ENCODE assay signal across 19 mouse cellular contexts in the genomic region with DNA sequence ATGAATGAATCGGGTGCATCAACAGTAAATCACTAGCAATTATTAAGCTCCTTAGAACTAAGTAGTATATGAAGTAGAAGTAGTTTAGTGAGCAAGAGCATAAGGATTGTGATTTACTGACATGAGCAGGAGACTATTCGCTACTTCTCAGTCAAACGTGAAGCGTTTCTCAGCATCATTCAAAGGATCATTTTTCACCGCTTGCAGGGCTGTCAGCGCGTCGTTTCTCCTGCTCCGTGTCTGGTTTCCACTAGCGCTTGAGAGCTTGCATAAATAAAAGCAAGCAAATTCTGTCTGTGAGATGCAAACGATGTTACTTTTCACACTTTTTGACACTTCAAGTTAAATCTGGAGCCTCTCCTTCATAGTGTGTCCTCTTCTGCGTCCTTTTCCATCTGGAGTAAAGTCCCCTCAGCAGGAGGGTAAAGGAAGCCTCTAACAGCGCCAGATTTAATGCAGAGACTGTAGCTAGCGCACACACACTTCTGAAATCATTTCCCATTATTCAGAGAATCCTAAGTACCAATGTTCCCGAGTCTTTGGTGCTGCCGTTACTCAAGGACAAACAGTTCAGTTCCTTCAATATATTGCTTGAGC. TPM values are rescaled to one million over a fixed set of nuclear protein-coding genes. Genes with fewer than 3 reads are reported as not detected.
DNase-seq lines count a peak whose midpoint lies in the region; ATAC-seq and TF ChIP-seq lines count a peak whose summit lies in the region.
"Had no signal": no experiment of that assay in that cellular context is flagged by ENCODE, and none has a peak within 500 bp of the region (broad histone marks: within the 10 kb centered on the region; RNA-seq: fewer than 3 reads in every experiment).

No protein-coding gene starts in this region.

- H3K4me3 ChIP-seq in hindbrain, embryonic 15.5 days, result no peak overlapping the region
- H3K4me3 ChIP-seq in hindbrain, embryonic 10.5 days, result no peak overlapping the region
- peak overlapping the region; percentile 11 for H3K4me3 ChIP-seq in limb, embryonic 14.5 days (replicated peaks; ENCODE audit: low read length)
- H3K4me3 ChIP-seq: megakaryocyte, embryonic 14.5 days had no signal

- no peaks in the 10 kb centered on the region for H3K27me3 ChIP-seq in hindbrain, embryonic 15.5 days
- H3K27me3 ChIP-seq in hindbrain, embryonic 10.5 days (ENCODE audit: insufficient read depth, poor library complexity, severe bottlenecking), result no peaks in the 10 kb centered on the region
- H3K27me3 ChIP-seq in limb, embryonic 14.5 days (ENCODE audit: control insufficient read depth, insufficient read depth, low read length), result no peaks in the 10 kb centered on the region
- H3K27me3 ChIP-seq: megakaryocyte, embryonic 14.5 days had no signal

- peaks cover 6% of the 10 kb centered on the region for H3K4me1 ChIP-seq in hindbrain, embryonic 15.5 days (replicated peaks)
- H3K4me1 ChIP-seq in hindbrain, embryonic 10.5 days (replicated peaks), result peaks cover 6% of the 10 kb centered on the region
- H3K4me1 ChIP-seq in limb, embryonic 14.5 days (ENCODE audit: control insufficient read depth, insufficient read depth, low read length), result peaks cover 13% of the 10 kb centered on the region
- H3K4me1 ChIP-seq: megakaryocyte, embryonic 14.5 days had no signal

- no peaks in the 10 kb centered on the region for H3K9me3 ChIP-seq in hindbrain, embryonic 15.5 days
- H3K9me3 ChIP-seq in hindbrain, embryonic 10.5 days, result no peaks in the 10 kb centered on the region
- no peaks in the 10 kb centered on the region for H3K9me3 ChIP-seq in limb, embryonic 14.5 days (ENCODE audit: control insufficient read depth, low read length)
- H3K9me3 ChIP-seq: megakaryocyte, embryonic 14.5 days had no signal

- no peak for ATAC-seq in hindbrain, embryonic 15.5 days (ENCODE audit: low FRiP score, low read depth)
- ATAC-seq in limb, embryonic 14.5 days (ENCODE audit: low FRiP score, low read depth), result no peak
- ATAC-seq: CD4-positive, CD25-positive, alpha-beta regulatory T cell, adult 4 months; intestine, embryonic 16.5 days had no signal

- peak overlapping the region; percentile 21 for H3K4me2 ChIP-seq in hindbrain, embryonic 15.5 days
- H3K4me2 ChIP-seq in limb, embryonic 14.5 days (replicated peaks; ENCODE audit: low read depth, low read length, severe bottlenecking), result peak overlapping the region; percentile 39

- DNase-seq in hindbrain, embryonic 10.5 days (ENCODE audit: low spot score), result no peak
- peak; percentile 20 for DNase-seq in brain, adult 2 months (ENCODE audit: low read depth, low spot score)
- DNase-seq in brain, embryonic 14.5 days (ENCODE audit: low read depth), result peak; percentile 53
- DNase-seq in limb, embryonic 14.5 days (ENCODE audit: low spot score), result peak; percentile 53
- DNase-seq in thymus, postnatal 36 days, result no peak
- DNase-seq in liver, result no peak
- DNase-seq in adrenal gland, adult 18-20 months (ENCODE audit: low spot score in 2 of 2), result no peak
- DNase-seq: cerebellum, adult 9-10 months; embryo, embryonic 11 days; heart, postnatal 10 days; kidney, postnatal 4 days; layer of hippocampus, postnatal 36 days; retina, postnatal 1 day; thymus, postnatal 4 days had no signal

- H3K36me3 ChIP-seq in hindbrain, embryonic 15.5 days, result no peaks in the 10 kb centered on the region
- H3K36me3 ChIP-seq in hindbrain, embryonic 10.5 days, result no peaks in the 10 kb centered on the region
- H3K36me3 ChIP-seq in limb, embryonic 14.5 days (ENCODE audit: control insufficient read depth, insufficient read depth, low read length), result no peaks in the 10 kb centered on the region

- 54% methylated on average over 16 of the region's 16 CpGs for WGBS in hindbrain, embryonic 15.5 days
- 74% methylated on average over 16 of the region's 16 CpGs for WGBS in hindbrain, embryonic 10.5 days
- 35% methylated on average over 16 of the region's 16 CpGs for WGBS in limb, embryonic 14.5 days

- no peak for TF ChIP-seq CTCF in brain, embryonic 14.5 days (IDR thresholded peaks at IDR 0.05; ENCODE audit: borderline replicate concordance, extremely low read depth, insufficient read depth, insufficient read length)

- no peak overlapping the region for H3K9ac ChIP-seq in hindbrain, embryonic 15.5 days
- no peak overlapping the region for H3K9ac ChIP-seq in limb, embryonic 14.5 days (ENCODE audit: low read depth, low read length, severe bottlenecking)

- no peak overlapping the region for H3K27ac ChIP-seq in hindbrain, embryonic 15.5 days (replicated peaks)
- H3K27ac ChIP-seq in hindbrain, embryonic 10.5 days, result no peak overlapping the region
- no peak overlapping the region for H3K27ac ChIP-seq in limb, embryonic 14.5 days (replicated peaks; ENCODE audit: low read depth, low read length)

- no peak for TF ChIP-seq POLR2A in brain, embryonic 14.5 days (IDR thresholded peaks at IDR 0.05; ENCODE audit: borderline replicate concordance, extremely low read depth, insufficient read depth, insufficient read length, poor library complexity, severe bottlenecking)
- TF ChIP-seq POLR2A in limb, embryonic 14.5 days (IDR thresholded peaks at IDR 0.05; ENCODE audit: borderline replicate concordance, extremely low read depth, insufficient read depth, insufficient read length), result no peak

RNA-seq across cellular contexts. Expression of a gene that starts 23.9 kb away (rescaled TPM):
- 2.7 and 3.1 TPM in 2 replicates for polyA plus RNA-seq in hindbrain, embryonic 15.5 days (2015; fragmentation: Nextera tagmentation; extraction: Ambion mirVana)
- polyA plus RNA-seq in hindbrain, embryonic 10.5 days (2016; fragmentation: Nextera tagmentation; extraction: Ambion mirVana), result 12.3 and 27.2 TPM in 2 replicates
- 0.61 and 0.79 TPM in 2 replicates for polyA plus RNA-seq in brain, embryonic 14.5 days (2012; rRNA removed)
- polyA plus RNA-seq in limb, embryonic 14.5 days (2012; rRNA removed), result 1.1 and 1.5 TPM in 2 replicates
- 3.4 and 4.6 TPM in 2 replicates for polyA plus RNA-seq in limb, embryonic 14.5 days (2014; fragmentation: Nextera tagmentation; extraction: Ambion mirVana)
- 1 to 10 TPM; 2.2 to 2.3 TPM for total RNA-seq in adrenal gland, adult 18-20 months (2021)
- total RNA-seq: MEL had no signal

Comparison
In these comparisons a context has a peak if more than half of its experiments do, and no peak if none do; other contexts are left out.
1. DNase-seq: peak in brain, adult 2 months (single experiment), brain, embryonic 14.5 days (single experiment) and limb, embryonic 14.5 days (single experiment); none in hindbrain, embryonic 10.5 days (single experiment), thymus, postnatal 36 days (0 of 2), liver (single experiment) and adrenal gland, adult 18-20 months (0 of 2).